Mouse (Mus musculus) stomach, postnatal 0 days (tissue): Measurements from ENCODE around the gene Adamtsl2.

Experiments
- CTCF ChIP-seq: IDR thresholded peaks from 2 replicates; pipeline ENCODE4 v1.5.1; 2016; ENCODE audit warnings: antibody characterized with exemption, low read depth, mild to moderate bottlenecking, moderate library complexity
- EP300 ChIP-seq: optimal IDR thresholded peaks from 2 replicates; pipeline ENCODE3; 2016; ENCODE audit warnings: antibody characterized with exemption

- TF ChIP-seq CTCF (no peak), EP300 (no peak)
Observed at GRCm38 (mm10) chr2:27097241-27097656, 18.1 kb downstream of the Adamtsl2 start.
